Mouse (Mus musculus) CH12.LX (cell line): ENCODE data around the gene Ctnnd2. TPM values are rescaled to one million over a fixed set of nuclear protein-coding genes. Genes with fewer than 3 reads are reported as not detected.

Experiments used
- DNase-seq: peaks from one replicate; pipeline ENCODE4 v3.0.0-alpha.2; 2013; ENCODE audit errors: extremely low read depth
- H3K27ac ChIP-seq: 2 replicates; pipeline ENCODE4 v1.5.1; 2012; ENCODE audit warnings: low read depth, mild to moderate bottlenecking, control low read depth, moderate library complexity; ENCODE audit not compliant: insufficient read depth
- H3K27me3 ChIP-seq: replicated peaks from 2 replicates; pipeline ENCODE3; 2012; ENCODE audit warnings: inconsistent platforms
- H3K36me3 ChIP-seq, 2 experiments: replicated peaks in 1 of 2; 2 replicates each; pipeline versions ENCODE3 to v1.6.1; 2012; ENCODE audit warnings: inconsistent platforms in 1 of 2, low read length in 1 of 2, mild to moderate bottlenecking in 1 of 2, mixed read lengths in 1 of 2, moderate library complexity in 1 of 2; ENCODE audit not compliant: control insufficient read depth in 1 of 2, insufficient read depth in 1 of 2
- H3K4me1 ChIP-seq, 2 experiments: 2 replicates each; pipeline ENCODE4 v1.6.1; 2012; ENCODE audit warnings: inconsistent platforms in 1 of 2, moderate library complexity in 1 of 2; ENCODE audit not compliant: insufficient read depth in 2 of 2, control insufficient read depth in 1 of 2
- H3K4me2 ChIP-seq: 2 replicates; pipeline ENCODE4 v1.6.1; 2012; ENCODE audit warnings: low read depth, mild to moderate bottlenecking, control low read depth; ENCODE audit not compliant: poor library complexity, insufficient read depth, severe bottlenecking
- H3K4me3 ChIP-seq, 3 experiments: fragments of 150-350 bp in 1 of 3; sonication (generic) in 1 of 3; replicated peaks in 1 of 3; 2 replicates each; pipeline versions ENCODE3 to v1.5.1; 2011 to 2012; ENCODE audit warnings: low read depth in 2 of 3, low read length in 2 of 3, mild to moderate bottlenecking in 2 of 3, moderate library complexity in 2 of 3, control low read depth in 1 of 3, improper control_type of control experiment in 1 of 3, inconsistent platforms in 1 of 3, mixed read lengths in 1 of 3; ENCODE audit not compliant: poor library complexity in 1 of 3
- H3K79me2 ChIP-seq: replicated peaks from 2 replicates; pipeline ENCODE4 v1.6.1; 2012; ENCODE audit warnings: mild to moderate bottlenecking, moderate library complexity; ENCODE audit not compliant: control insufficient read depth, poor library complexity, insufficient read depth, severe bottlenecking; ENCODE audit errors: extremely low read depth
- H3K9ac ChIP-seq: 2 replicates; pipeline ENCODE4 v1.6.1; 2012; ENCODE audit warnings: low read depth, mild to moderate bottlenecking, control low read depth, moderate library complexity; ENCODE audit not compliant: insufficient read depth
- H3K9me3 ChIP-seq: replicated peaks from 2 replicates; pipeline ENCODE3; 2012; ENCODE audit warnings: low read length, inconsistent platforms, mixed read lengths
- CHD1 ChIP-seq: IDR thresholded peaks from 2 replicates; pipeline ENCODE4 v1.6.1; 2012; ENCODE audit warnings: low read depth, low read length, improper control_type of control experiment, inconsistent platforms
- E2F4 ChIP-seq: IDR thresholded peaks from 2 replicates; pipeline ENCODE4 v1.6.1; 2011; ENCODE audit warnings: low read depth, low read length, improper control_type of control experiment; ENCODE audit not compliant: insufficient replicate concordance
- ETS1 ChIP-seq: conservative IDR thresholded peaks from 2 replicates; pipeline ENCODE4 v1.6.1; 2012; ENCODE audit warnings: low read depth, mild to moderate bottlenecking, inconsistent platforms, low read length, improper control_type of control experiment, moderate library complexity
- GABPA ChIP-seq: IDR thresholded peaks from 2 replicates; pipeline ENCODE4 v1.6.1; 2012; ENCODE audit warnings: low read depth, low read length, improper control_type of control experiment, inconsistent platforms; ENCODE audit not compliant: insufficient replicate concordance
- JUN ChIP-seq: IDR thresholded peaks from 2 replicates; pipeline ENCODE4 v1.6.1; 2011; ENCODE audit warnings: low read depth, mild to moderate bottlenecking, low read length, improper control_type of control experiment, moderate library complexity; ENCODE audit not compliant: insufficient read depth
- JUND ChIP-seq: conservative IDR thresholded peaks from 2 replicates; pipeline ENCODE4 v1.6.1; 2011; ENCODE audit warnings: low read depth, low read length, improper control_type of control experiment
- MAFK ChIP-seq: IDR thresholded peaks from 2 replicates; pipeline ENCODE4 v1.6.1; 2011; ENCODE audit warnings: low read length, improper control_type of control experiment; ENCODE audit not compliant: insufficient replicate concordance
- MAX ChIP-seq: IDR thresholded peaks from 2 replicates; pipeline ENCODE4 v1.6.1; 2011; ENCODE audit warnings: low read length, improper control_type of control experiment
- MAZ ChIP-seq: IDR thresholded peaks from 2 replicates; pipeline ENCODE4 v1.6.1; 2012; ENCODE audit warnings: low read depth, mild to moderate bottlenecking, inconsistent platforms, low read length, improper control_type of control experiment, moderate library complexity
- MXI1 ChIP-seq: IDR thresholded peaks from 2 replicates; pipeline ENCODE4 v1.6.1; 2011; ENCODE audit warnings: mild to moderate bottlenecking, low read depth, low read length, improper control_type of control experiment
- NELFE ChIP-seq: IDR thresholded peaks from 2 replicates; pipeline ENCODE4 v1.6.1; 2011; ENCODE audit warnings: low read depth, low read length, improper control_type of control experiment
- PAX5 ChIP-seq: IDR thresholded peaks from 2 replicates; pipeline ENCODE4 v1.6.1; 2012; ENCODE audit warnings: low read length, inconsistent platforms, mixed read lengths
- RAD21 ChIP-seq: IDR thresholded peaks from 2 replicates; pipeline ENCODE4 v1.6.1; 2011; ENCODE audit warnings: low read depth, mild to moderate bottlenecking, low read length, improper control_type of control experiment, moderate library complexity
- SIN3A ChIP-seq: IDR thresholded peaks from 2 replicates; pipeline ENCODE4 v1.6.1; 2012; ENCODE audit warnings: low read length, improper control_type of control experiment, inconsistent platforms
- TCF12 ChIP-seq: IDR thresholded peaks from 2 replicates; pipeline ENCODE4 v1.6.1; 2014; ENCODE audit warnings: low read depth, mild to moderate bottlenecking, inconsistent platforms, low read length, improper control_type of control experiment
- UBTF ChIP-seq: IDR thresholded peaks from 2 replicates; pipeline ENCODE4 v1.6.1; 2012; ENCODE audit warnings: low read depth, mild to moderate bottlenecking, inconsistent platforms, low read length, improper control_type of control experiment, moderate library complexity
- ZC3H11A ChIP-seq: IDR thresholded peaks from 2 replicates; pipeline ENCODE4 v1.6.1; 2012; ENCODE audit warnings: low read depth, mild to moderate bottlenecking, inconsistent platforms, low read length, improper control_type of control experiment
- ZNF384 ChIP-seq: IDR thresholded peaks from 2 replicates; pipeline ENCODE4 v1.6.1; 2012; ENCODE audit warnings: low read depth, low read length, improper control_type of control experiment, inconsistent platforms
- dilution Hi-C: fragments of 300-500 bp; cut with MboI; formaldehyde crosslinking; loops from 2 replicates; pipeline ENCODE4 v1.14.3; 2020; ENCODE audit warnings: low sequenced_read_pairs; ENCODE audit not compliant: extremely low pct_unique_long_range_greater_than_20kb, extremely low pct_ligation_motif_present
- in situ Hi-C: fragments of 300-500 bp; cut with MboI; formaldehyde crosslinking; loops from 3 replicates; pipeline ENCODE4 v1.14.3; 2019; ENCODE audit warnings: low sequenced_read_pairs, low pct_ligation_motif_present, low pct_unique_long_range_greater_than_20kb, mixed read lengths
- polyA plus RNA-seq: library from polyadenylated mRNA; unstranded; fragments of >175 nt; gene quantifications from 2 replicates; pipeline ENCODE4 v1.2.1, GENCODE M21; 2012; ENCODE audit warnings: low read depth; ENCODE audit not compliant: insufficient read length
- total RNA-seq, 2 experiments: library from RNA; depleted of rRNA; stranded (reverse); fragments of 300-350 nt in 1 of 2; fragments of >200 nt in 1 of 2; gene quantifications; 2 replicates each; pipeline ENCODE4 v1.2.3; 2012 to 2014

Ctnnd2 gene
- total and polyA plus RNA-seq, 3 experiments, result 0.23 TPM; not detected in 2

DNA sequence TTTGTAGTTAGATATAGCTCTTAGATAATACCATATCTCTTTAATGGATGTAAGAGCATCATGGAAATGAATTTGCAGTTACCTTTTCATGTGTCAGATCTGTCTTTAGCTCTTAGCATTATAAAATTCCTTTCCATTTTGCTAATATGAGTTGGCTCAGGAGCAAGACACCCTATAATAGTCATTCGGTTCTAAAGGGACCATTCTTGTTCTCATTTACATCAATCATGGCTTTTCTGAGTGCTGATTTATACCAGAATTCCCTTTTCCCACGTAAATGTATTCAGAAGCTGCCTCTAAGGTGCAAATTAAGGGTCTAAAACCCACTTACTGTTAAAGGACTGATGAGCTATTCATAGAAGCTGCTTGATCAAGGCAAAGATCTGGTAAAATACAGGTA lies 445.5 kb downstream of the Ctnnd2 start:
- DNase-seq, result no peak
- TF ChIP-seq PAX5, result no peak
- peaks cover 0 to 7% of the 10 kb centered on the region in 2 experiments; a peak in 2 of 4 replicates for H3K4me1 ChIP-seq
- H3K4me2 ChIP-seq, result no peak overlapping the region
- no peaks in the 10 kb centered on the region for H3K27me3 ChIP-seq
- H3K36me3 ChIP-seq, result no peaks in the 10 kb centered on the region
- no peak overlapping the region for H3K4me3 ChIP-seq
- no peaks in the 10 kb centered on the region for H3K9me3 ChIP-seq
- no peak overlapping the region for H3K27ac ChIP-seq
- in situ Hi-C loops (no loop called here), dilution Hi-C loops (no loop called here)
- no peak overlapping the region for H3K9ac ChIP-seq
- no peaks in the 10 kb centered on the region for H3K79me2 ChIP-seq

DNA sequence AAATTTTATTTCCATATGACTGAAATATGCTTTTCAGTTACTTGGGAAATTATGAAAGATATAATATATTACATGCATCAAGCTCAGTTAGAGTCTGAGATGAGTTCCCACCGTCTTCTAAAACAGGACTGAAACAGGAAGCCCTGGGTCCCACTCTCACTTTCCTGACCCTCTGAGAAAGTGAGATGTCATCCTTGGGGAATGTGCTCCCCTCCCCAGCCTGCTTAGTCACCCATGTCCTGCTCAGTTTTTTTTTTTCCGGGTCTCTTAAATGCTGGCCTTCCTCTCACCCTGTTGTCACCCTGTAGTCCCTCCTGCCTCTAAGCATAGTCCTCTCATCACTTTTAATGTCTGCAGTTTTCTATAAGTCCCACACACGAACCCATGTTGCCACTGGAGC lies 456.1 kb downstream of the Ctnnd2 start:
- TF ChIP-seq PAX5 (no peak), ZNF384 (no peak), TCF12 (no peak), MAZ (no peak), UBTF (no peak), SIN3A (no peak), CHD1 (no peak), E2F4 (no peak), RAD21 (no peak), ZC3H11A (no peak), MAX (no peak), GABPA (no peak), MXI1 (no peak), NELFE (no peak), MAFK (no peak), JUND (no peak), JUN (no peak), ETS1 (no peak)
- DNase-seq, result no peak
- no peak overlapping the region for H3K27ac ChIP-seq
- no peak overlapping the region for H3K9ac ChIP-seq
- no peaks in the 10 kb centered on the region for H3K9me3 ChIP-seq
- in situ Hi-C loops, result no loop called here
- no peaks in the 10 kb centered on the region for H3K27me3 ChIP-seq
- dilution Hi-C loops, result no loop called here
- no peaks in the 10 kb centered on the region for H3K79me2 ChIP-seq
- peaks cover 11 to 42% of the 10 kb centered on the region in 2 experiments for H3K4me1 ChIP-seq
- H3K4me2 ChIP-seq, result no peak overlapping the region
- H3K4me3 ChIP-seq, result no peak overlapping the region
- H3K36me3 ChIP-seq, result no peaks in the 10 kb centered on the region
